In genomic region chr12:3571787-3572580, GRCm38 (mm10) we compare ENCODE assay signal across 8 mouse cellular contexts. TPM values are rescaled to one million over a fixed set of nuclear protein-coding genes. Genes with fewer than 3 reads are reported as not detected.
DNase-seq lines count a peak whose midpoint lies in the region; ATAC-seq and TF ChIP-seq lines count a peak whose summit lies in the region.

Gene Dtnb, plus strand, starts transcription at chr12:3572381.

- ATAC-seq in hindbrain, embryonic 16.5 days: peak; percentile 83

- no peaks in the 10 kb centered on the region for H3K27me3 ChIP-seq in hindbrain, embryonic 16.5 days (replicated peaks; ENCODE audit: control insufficient read depth, insufficient read depth, low read length)
- H3K27me3 ChIP-seq in megakaryocyte, embryonic 14.5 days (replicated peaks): no peaks in the 10 kb centered on the region

- peak; percentile 26 for TF ChIP-seq CTCF in gastrocnemius, adult 2 months (IDR thresholded peaks at IDR 0.05)

- peak within 1 kb of the TSS; percentile 82 for H3K27ac ChIP-seq in gastrocnemius, adult 2 months
- H3K27ac ChIP-seq in hindbrain, embryonic 16.5 days (ENCODE audit: low read depth, low read length): peak within 1 kb of the TSS; percentile 93

- intact Hi-C loops in gastrocnemius, adult 2 months (cut with DNase I): no loop called here

- WGBS in hindbrain, embryonic 16.5 days: 3% methylated on average over 38 of the region's 85 CpGs

- DNase-seq in ZHBTc4 (ENCODE audit: low read depth, low spot score): peak; percentile 81
- DNase-seq in cerebellum, postnatal 4 days (ENCODE audit: low spot score in 2 of 2): peak; percentile 25 to 65
- peak; percentile 82 for DNase-seq in gastrocnemius, adult 2 months
- peak; percentile 62 to 70 for DNase-seq in left cerebral cortex, adult 8-10 months (ENCODE audit: low spot score in 2 of 2)
- peak; percentile 72 to 74 for DNase-seq in right cerebral cortex, postnatal 10 days (ENCODE audit: low spot score in 2 of 2)
- peak; percentile 72 for DNase-seq in urinary bladder, postnatal 25 days (ENCODE audit: low spot score)

- H3K4me2 ChIP-seq in hindbrain, embryonic 16.5 days (ENCODE audit: low read length): peak within 1 kb of the TSS; percentile 70

- H3K4me1 ChIP-seq in hindbrain, embryonic 16.5 days (ENCODE audit: control insufficient read depth, insufficient read depth, low read depth, low read length): peaks cover 13% of the 10 kb centered on the region
- peaks cover 30% of the 10 kb centered on the region for H3K4me1 ChIP-seq in megakaryocyte, embryonic 14.5 days

- peak within 1 kb of the TSS; percentile 96 for H3K9ac ChIP-seq in hindbrain, embryonic 16.5 days (ENCODE audit: low read depth, low read length)

- no peaks in the 10 kb centered on the region for H3K9me3 ChIP-seq in hindbrain, embryonic 16.5 days (ENCODE audit: control insufficient read depth, low read length)
- H3K9me3 ChIP-seq in megakaryocyte, embryonic 14.5 days: no peaks in the 10 kb centered on the region

- no peaks in the 10 kb centered on the region for H3K36me3 ChIP-seq in hindbrain, embryonic 16.5 days (ENCODE audit: control insufficient read depth, insufficient read depth, low read length)
- H3K36me3 ChIP-seq in megakaryocyte, embryonic 14.5 days (replicated peaks; ENCODE audit: low read length): no peaks in the 10 kb centered on the region

- H3K4me3 ChIP-seq in gastrocnemius, adult 2 months: peak within 1 kb of the TSS; percentile 97
- H3K4me3 ChIP-seq in hindbrain, embryonic 16.5 days (ENCODE audit: low read length): peak within 1 kb of the TSS; percentile 95
- peak within 1 kb of the TSS; percentile 97 for H3K4me3 ChIP-seq in megakaryocyte, embryonic 14.5 days (replicated peaks)

RNA-seq across cellular contexts. Expression of gene Dtnb, which starts in this region (rescaled TPM):
- 10 to 100 TPM in 1 of 2 experiments, 1 to 10 TPM in 1; 2.1 to 11.7 TPM for total RNA-seq in gastrocnemius, adult 2 months (2021)
- 47.6 and 50.6 TPM in 2 replicates for polyA plus RNA-seq in hindbrain, embryonic 16.5 days (2015; fragmentation: Nextera tagmentation; extraction: Ambion mirVana)
- total RNA-seq in left cerebral cortex, adult 8-10 months (2022): 100 to 1,000 TPM; 117 to 137 (median 128) TPM
- polyA plus RNA-seq in megakaryocyte, embryonic 14.5 days (2012; ENCODE audit: insufficient read depth, low replicate concordance): 53.8 and 57.1 TPM in 2 replicates

Comparison
In these comparisons a context has a peak if more than half of its experiments do, and no peak if none do; other contexts are left out.
1. Peak in every context shown above with its lines: DNase-seq, ATAC-seq, H3K4me3 ChIP-seq and H3K27ac ChIP-seq.
2. RNA of gene Dtnb (total RNA-seq): 117 to 137 TPM in left cerebral cortex, adult 8-10 months; 2.1 to 11.7 TPM in gastrocnemius, adult 2 months; every median in the first group is over 4 times any median in the second.